Mouse (Mus musculus) myocyte (in vitro differentiated cells): Measurements from ENCODE around the gene Casz1. TPM values are rescaled to one million over a fixed set of nuclear protein-coding genes. Genes with fewer than 3 reads are reported as not detected.

Experiments
- H3K27me3 ChIP-seq: one replicate; pipeline ENCODE4 v1.6.1; 2011; ENCODE audit not compliant: control insufficient read depth, insufficient read depth, insufficient read length
- H3K36me3 ChIP-seq: one replicate; pipeline ENCODE4 v1.6.1; 2011; ENCODE audit not compliant: control insufficient read depth, insufficient read depth
- H3K4me2 ChIP-seq: one replicate; pipeline ENCODE4 v1.6.1; 2011; ENCODE audit warnings: low read depth, control low read depth
- H3K4me3 ChIP-seq: one replicate; pipeline ENCODE4 v1.5.1; 2011; ENCODE audit warnings: mild to moderate bottlenecking, control low read depth, moderate library complexity
- H3K79me2 ChIP-seq: one replicate; pipeline ENCODE4 v1.6.1; 2011; ENCODE audit not compliant: control insufficient read depth, insufficient read depth
- H3ac ChIP-seq: one replicate; pipeline ENCODE4 v1.6.1; 2011; ENCODE audit not compliant: control insufficient read depth, insufficient read length
- CEBPB ChIP-seq: IDR thresholded peaks from 2 replicates; pipeline ENCODE4 v1.6.1; 2011; ENCODE audit warnings: mild to moderate bottlenecking, moderate library complexity; ENCODE audit not compliant: poor library complexity, insufficient read depth, severe bottlenecking
- E2F4 ChIP-seq: IDR thresholded peaks from one replicate; pipeline ENCODE4 v1.6.1; 2011; ENCODE audit warnings: mild to moderate bottlenecking, control low read depth, moderate library complexity; ENCODE audit not compliant: insufficient read depth
- MAX ChIP-seq: IDR thresholded peaks from one replicate; pipeline ENCODE4 v1.6.1; 2011; ENCODE audit warnings: low read depth, mild to moderate bottlenecking, control low read depth
- MYOD1 ChIP-seq, 3 experiments: IDR thresholded peaks; one replicate each; pipeline ENCODE4 v1.6.1; 2011; ENCODE audit warnings: control low read depth in 2 of 3, low read depth in 2 of 3, mild to moderate bottlenecking in 2 of 3, moderate library complexity in 1 of 3; ENCODE audit not compliant: insufficient read length in 2 of 3, control insufficient read depth in 1 of 3
- MYOG ChIP-seq, 3 experiments: IDR thresholded peaks; one replicate each; pipeline ENCODE4 v1.6.1; 2011; ENCODE audit warnings: control low read depth in 2 of 3, low read depth in 2 of 3, mild to moderate bottlenecking in 2 of 3; ENCODE audit not compliant: insufficient read length in 2 of 3, control insufficient read depth in 1 of 3, insufficient read depth in 1 of 3
- POLR2A ChIP-seq: IDR thresholded peaks from one replicate; pipeline ENCODE4 v1.6.1; 2011; ENCODE audit warnings: low read depth, mild to moderate bottlenecking, control low read depth, moderate library complexity; ENCODE audit not compliant: insufficient read length
- POLR2AphosphoS2 ChIP-seq: IDR thresholded peaks from one replicate; pipeline ENCODE4 v1.6.1; 2011; ENCODE audit warnings: low read depth, control low read depth; ENCODE audit not compliant: insufficient read length
- REST ChIP-seq: IDR thresholded peaks from one replicate; pipeline ENCODE4 v1.6.1; 2011; ENCODE audit warnings: mild to moderate bottlenecking, control low read depth, moderate library complexity; ENCODE audit not compliant: insufficient read depth, insufficient read length
- SRF ChIP-seq: IDR thresholded peaks from one replicate; pipeline ENCODE4 v1.6.1; 2011; ENCODE audit warnings: low read depth; ENCODE audit not compliant: control insufficient read depth, insufficient read length
- TCF12 ChIP-seq: IDR thresholded peaks from one replicate; pipeline ENCODE4 v1.6.1; 2011; ENCODE audit warnings: mild to moderate bottlenecking, control low read depth; ENCODE audit not compliant: poor library complexity, insufficient read depth, severe bottlenecking
- TCF3 ChIP-seq: IDR thresholded peaks from one replicate; pipeline ENCODE4 v1.6.1; 2011; ENCODE audit warnings: low read depth, control low read depth; ENCODE audit not compliant: insufficient read length
- USF1 ChIP-seq: IDR thresholded peaks from one replicate; pipeline ENCODE4 v1.6.1; 2011; ENCODE audit warnings: low read depth, mild to moderate bottlenecking, control low read depth, moderate library complexity
- polyA plus RNA-seq: library from polyadenylated mRNA; unstranded; fragments of >200 nt; fragmentation: generic; extraction: Trizol; gene quantifications from one replicate; pipeline ENCODE4 v1.2.1, GENCODE M21; 2012; ENCODE audit warnings: missing spikeins

Casz1 gene
- polyA plus RNA-seq, 1 experiment: 11.1 TPM

- no peaks in the 10 kb centered on the region for H3K79me2 ChIP-seq
- H3K36me3 ChIP-seq: no peaks in the 10 kb centered on the region
- no peak for TF ChIP-seq MAX
- no peak for TF ChIP-seq SRF
- TF ChIP-seq CEBPB: no peak
- no peak for TF ChIP-seq POLR2AphosphoS2
- TF ChIP-seq TCF12: no peak
- TF ChIP-seq MYOD1 (IDR thresholded peaks at IDR 0.05; ENCODE audit: control insufficient read depth in 1 of 3, insufficient read length in 2 of 3, low read depth in 2 of 3): no peak
- TF ChIP-seq USF1: no peak
- TF ChIP-seq E2F4: no peak
- no peak for TF ChIP-seq MYOG (IDR thresholded peaks at IDR 0.05; ENCODE audit: control insufficient read depth in 1 of 3, insufficient read depth in 1 of 3, insufficient read length in 2 of 3, low read depth in 2 of 3)
- no peak for TF ChIP-seq TCF3
- TF ChIP-seq REST: no peak
- no peak for TF ChIP-seq POLR2A
- H3K4me2 ChIP-seq: no peak overlapping the region
- no peak overlapping the region for H3K4me3 ChIP-seq
- H3K27me3 ChIP-seq: no peaks in the 10 kb centered on the region
- no peak overlapping the region for H3ac ChIP-seq
Observed at GRCm38 (mm10) chr4:148915849-148916248, 111.6 kb downstream of the Casz1 start.

GRCm38 (mm10) chr4:148918707-148919447 is 114.6 kb downstream of the Casz1 start:
- no peak overlapping the region for H3ac ChIP-seq
- no peaks in the 10 kb centered on the region for H3K36me3 ChIP-seq
- TF ChIP-seq USF1 (no peak), POLR2AphosphoS2 (no peak), SRF (no peak), TCF12 (no peak), MAX (no peak), POLR2A (no peak), REST (no peak), CEBPB (no peak), MYOG (IDR thresholded peaks at IDR 0.05; ENCODE audit: control insufficient read depth in 1 of 3, insufficient read depth in 1 of 3, insufficient read length in 2 of 3, low read depth in 2 of 3) (no peak), TCF3 (no peak), E2F4 (no peak), MYOD1 (IDR thresholded peaks at IDR 0.05; ENCODE audit: control insufficient read depth in 1 of 3, insufficient read length in 2 of 3, low read depth in 2 of 3) (no peak)
- no peaks in the 10 kb centered on the region for H3K79me2 ChIP-seq
- H3K27me3 ChIP-seq: no peaks in the 10 kb centered on the region
- H3K4me2 ChIP-seq: no peak overlapping the region
- H3K4me3 ChIP-seq: no peak overlapping the region

- no peak overlapping the region for H3K4me2 ChIP-seq
- no peak for TF ChIP-seq TCF12
- no peak for TF ChIP-seq POLR2AphosphoS2
- TF ChIP-seq MYOG (IDR thresholded peaks at IDR 0.05; ENCODE audit: control insufficient read depth in 1 of 3, insufficient read depth in 1 of 3, insufficient read length in 2 of 3, low read depth in 2 of 3): no peak
- no peak for TF ChIP-seq E2F4
- no peak for TF ChIP-seq TCF3
- TF ChIP-seq USF1: no peak
- no peak for TF ChIP-seq CEBPB
- TF ChIP-seq MAX: no peak
- TF ChIP-seq SRF: no peak
- no peak for TF ChIP-seq POLR2A
- TF ChIP-seq REST: no peak
- TF ChIP-seq MYOD1 (IDR thresholded peaks at IDR 0.05; ENCODE audit: control insufficient read depth in 1 of 3, insufficient read length in 2 of 3, low read depth in 2 of 3): no peak
Observed at GRCm38 (mm10) chr4:148920610-148921009, 116.4 kb downstream of the Casz1 start.

GRCm38 (mm10) chr4:148922221-148922700 is 118.0 kb downstream of the Casz1 start:
- Histone ChIP-seq H3K79me2 (no peaks in the 10 kb centered on the region), H3K36me3 (no peaks in the 10 kb centered on the region), H3K27me3 (peaks cover 28% of the 10 kb centered on the region), H3K4me3 (no peak overlapping the region), H3ac (no peak overlapping the region), H3K4me2 (no peak overlapping the region)
- TF ChIP-seq MYOG (IDR thresholded peaks at IDR 0.05; ENCODE audit: control insufficient read depth in 1 of 3, insufficient read depth in 1 of 3, insufficient read length in 2 of 3, low read depth in 2 of 3): no peak
- no peak for TF ChIP-seq MAX
- no peak for TF ChIP-seq USF1
- no peak for TF ChIP-seq REST
- TF ChIP-seq SRF: no peak
- no peak for TF ChIP-seq POLR2AphosphoS2
- no peak for TF ChIP-seq CEBPB
- no peak for TF ChIP-seq POLR2A
- TF ChIP-seq E2F4: no peak
- TF ChIP-seq TCF3: no peak
- no peak for TF ChIP-seq TCF12
- no peak for TF ChIP-seq MYOD1 (IDR thresholded peaks at IDR 0.05; ENCODE audit: control insufficient read depth in 1 of 3, insufficient read length in 2 of 3, low read depth in 2 of 3)

More at GRCm38 (mm10) chr4:148920610-148921009, 116.4 kb downstream of the Casz1 start:
- Histone ChIP-seq H3K27me3 (peaks cover 14% of the 10 kb centered on the region), H3K36me3 (no peaks in the 10 kb centered on the region), H3K79me2 (no peaks in the 10 kb centered on the region), H3K4me3 (no peak overlapping the region), H3ac (no peak overlapping the region)
